Mouse (Mus musculus) cerebellum, adult 2 months (tissue): ENCODE measurements around the gene Gm5741. TPM values are rescaled to one million over a fixed set of nuclear protein-coding genes. Genes with fewer than 3 reads are reported as not detected.

Experiments used
- DNase-seq, 2 experiments: peaks; one replicate each; pipeline ENCODE4 v3.0.0; 2021
- H3K27ac ChIP-seq: fragments of 200-500 bp; 2 replicates; pipeline ENCODE4 v1.5.1; 2012; ENCODE audit warnings: low read length, control low read depth, inconsistent platforms; ENCODE audit not compliant: insufficient read depth
- H3K27me3 ChIP-seq: fragments of 200-500 bp; 2 replicates; pipeline ENCODE4 v1.6.1; 2012; ENCODE audit warnings: inconsistent platforms, mild to moderate bottlenecking, low read length, moderate library complexity; ENCODE audit not compliant: control insufficient read depth, insufficient read depth
- H3K4me1 ChIP-seq: fragments of 200-500 bp; 2 replicates; pipeline ENCODE4 v1.6.1; 2011; ENCODE audit warnings: low read length; ENCODE audit not compliant: control insufficient read depth, insufficient read depth
- H3K4me3 ChIP-seq: fragments of 200-500 bp; replicated peaks from 2 replicates; pipeline ENCODE3; 2011; ENCODE audit warnings: mild to moderate bottlenecking, low read depth, low read length, control low read depth; ENCODE audit not compliant: insufficient read depth
- CTCF ChIP-seq: fragments of 200-500 bp; IDR thresholded peaks from 2 replicates; pipeline ENCODE4 v1.5.1; 2011; ENCODE audit warnings: low read depth, mild to moderate bottlenecking, control low read depth, low read length, moderate library complexity, borderline replicate concordance; ENCODE audit not compliant: insufficient read depth
- POLR2A ChIP-seq: fragments of 200-500 bp; IDR thresholded peaks from 2 replicates; pipeline ENCODE4 v1.6.1; 2011; ENCODE audit warnings: low read length, control low read depth, borderline replicate concordance; ENCODE audit not compliant: insufficient read depth
- WGBS: fragments of 180-500 bp; shearing (Covaris S2); methylation state at CpG from one replicate; pipeline ENCODE4 v1.1.7; 2018; 5-methylcytosine and 5-hydroxymethylcytosine counted together
- polyA plus RNA-seq: library from polyadenylated mRNA; depleted of rRNA; stranded (reverse); fragments of >200 nt; gene quantifications from 2 replicates; pipeline ENCODE4 v1.2.3, GENCODE M21; 2012; rRNA removed

Gene Gm5741
- polyA plus RNA-seq, 1 experiment = not detected

- TF ChIP-seq POLR2A (no peak), CTCF (no peak)
- no peaks in the 10 kb centered on the region for H3K27me3 ChIP-seq
- 52% methylated on average over 3 of the region's 3 CpGs for WGBS
- H3K27ac ChIP-seq = no peak overlapping the region
- no peak for DNase-seq
- peak overlapping the region; percentile 97 for H3K4me3 ChIP-seq
- H3K4me1 ChIP-seq = peaks cover 17% of the 10 kb centered on the region
Observed at GRCm38 (mm10) chr8:85023846-85024245, 43.9 kb downstream of the Gm5741 start.

- Histone ChIP-seq H3K4me1 (peaks cover 17% of the 10 kb centered on the region), H3K27me3 (no peaks in the 10 kb centered on the region), H3K4me3 (no peak overlapping the region), H3K27ac (no peak overlapping the region)
- no peak for TF ChIP-seq POLR2A
- no peak for TF ChIP-seq CTCF
- DNase-seq = no peak
- WGBS = 91% methylated on average over 3 of the region's 3 CpGs
Observed at GRCm38 (mm10) chr8:85021514-85022055, 46.2 kb downstream of the Gm5741 start.

Other genes with a start within 250 kb of the Gm5741 start
- 16.1 and 16.2 TPM in 2 replicates for gene Dand5, start 245.2 kb downstream of the Gm5741 start, polyA plus RNA-seq
- gene Gadd45gip1, start 236.5 kb downstream of the Gm5741 start, polyA plus RNA-seq = 45.3 and 45.5 TPM in 2 replicates
- gene Rad23a, start 227.3 kb downstream of the Gm5741 start, polyA plus RNA-seq = 117 and 120 TPM in 2 replicates
- gene Calr, start 221.0 kb downstream of the Gm5741 start, polyA plus RNA-seq = 343 and 394 TPM in 2 replicates
- 69.9 and 72.0 TPM in 2 replicates for gene Farsa, start 211.0 kb downstream of the Gm5741 start, polyA plus RNA-seq
- 6.0 and 7.5 TPM in 2 replicates for gene Syce2, start 195.9 kb downstream of the Gm5741 start, polyA plus RNA-seq
- gene Gcdh, start 174.1 kb downstream of the Gm5741 start, polyA plus RNA-seq = 88.2 and 95.2 TPM in 2 replicates
- 0.31 and 0.41 TPM in 2 replicates for gene Klf1, start 166.1 kb downstream of the Gm5741 start, polyA plus RNA-seq
- gene Dnase2a, start 159.4 kb downstream of the Gm5741 start, polyA plus RNA-seq = 9.1 and 10.5 TPM in 2 replicates
- 115 and 129 TPM in 2 replicates for gene Mast1, start 130.6 kb downstream of the Gm5741 start, polyA plus RNA-seq
- 6.8 and 7.9 TPM in 2 replicates for gene Rtbdn, start 121.0 kb downstream of the Gm5741 start, polyA plus RNA-seq
- gene Gm49661, start 98.5 kb downstream of the Gm5741 start, polyA plus RNA-seq = not detected in 2 replicates
- 345 and 351 TPM in 2 replicates for gene Prdx2, start 98.4 kb downstream of the Gm5741 start, polyA plus RNA-seq
- gene Rnaseh2a, start 98.2 kb downstream of the Gm5741 start, polyA plus RNA-seq = 58.7 and 61.5 TPM in 2 replicates
- gene Junb, start 89.3 kb downstream of the Gm5741 start, polyA plus RNA-seq = 12.8 and 13.5 TPM in 2 replicates
- 14.1 and 14.2 TPM in 2 replicates for gene Hook2, start 77.4 kb downstream of the Gm5741 start, polyA plus RNA-seq
- 0.06 and 0.07 TPM in 2 replicates for gene Best2, start 53.5 kb downstream of the Gm5741 start, polyA plus RNA-seq
- gene Asna1, start 42.7 kb downstream of the Gm5741 start, polyA plus RNA-seq = 291 and 296 TPM in 2 replicates
- gene Trir, start 41.2 kb downstream of the Gm5741 start, polyA plus RNA-seq = 138 and 150 TPM in 2 replicates
- 92.0 and 97.9 TPM in 2 replicates for gene Tnpo2, start 31.1 kb downstream of the Gm5741 start, polyA plus RNA-seq
- gene Fbxw9, start 7.9 kb downstream of the Gm5741 start, polyA plus RNA-seq = 27.7 and 29.3 TPM in 2 replicates
- gene Dhps, start 3.8 kb upstream of the Gm5741 start, polyA plus RNA-seq = 69.7 and 71.6 TPM in 2 replicates
- gene Wdr83os, start 12.8 kb upstream of the Gm5741 start, polyA plus RNA-seq = 98.0 and 102 TPM in 2 replicates
- 54.4 and 54.9 TPM in 2 replicates for gene Wdr83, start 13.3 kb upstream of the Gm5741 start, polyA plus RNA-seq
- 34.7 and 35.7 TPM in 2 replicates for gene Man2b1, start 15.3 kb upstream of the Gm5741 start, polyA plus RNA-seq
- 4.5 and 4.8 TPM in 2 replicates for gene Zfp791, start 55.1 kb upstream of the Gm5741 start, polyA plus RNA-seq
- not detected in 2 replicates for gene Cks1brt, start 83.9 kb upstream of the Gm5741 start, polyA plus RNA-seq
- not detected in 2 replicates for gene Olfr371, start 158.0 kb upstream of the Gm5741 start, polyA plus RNA-seq
- gene Orc6, start 231.7 kb upstream of the Gm5741 start, polyA plus RNA-seq = 34.4 and 35.6 TPM in 2 replicates
- 75.2 and 78.6 TPM in 2 replicates for gene Vps35, start 231.8 kb upstream of the Gm5741 start, polyA plus RNA-seq